Mouse (Mus musculus) heart, adult 2 months (tissue): ENCODE measurements around the gene Gm20388. TPM values are rescaled to one million over a fixed set of nuclear protein-coding genes. Genes with fewer than 3 reads are reported as not detected.
A peak's percentile ranks its signal among the peaks of the same experiment; 100 is the strongest.

ENCODE experiments used
- DNase-seq, 2 experiments: peaks; one replicate each; pipeline ENCODE4 v3.0.0; 2021
- H3K27ac ChIP-seq: fragments of 200-600 bp; 2 replicates; pipeline ENCODE4 v1.8.1; 2022
- H3K27me3 ChIP-seq: fragments of 200-500 bp; 2 replicates; pipeline ENCODE4 v1.6.1; 2012; ENCODE audit warnings: mild to moderate bottlenecking, low read length, inconsistent platforms, mixed read lengths; ENCODE audit not compliant: control insufficient read depth, insufficient read depth
- H3K36me3 ChIP-seq: fragments of 200-500 bp; 2 replicates; pipeline ENCODE4 v1.6.1; 2012; ENCODE audit warnings: low read length, inconsistent platforms; ENCODE audit not compliant: control insufficient read depth, insufficient read depth
- H3K4me1 ChIP-seq: fragments of 200-500 bp; 2 replicates; pipeline ENCODE4 v1.6.1; 2011; ENCODE audit warnings: low read length; ENCODE audit not compliant: control insufficient read depth, insufficient read depth
- H3K4me3 ChIP-seq: fragments of 200-600 bp; 2 replicates; pipeline ENCODE4 v1.8.1; 2022
- H3K79me2 ChIP-seq: fragments of 200-500 bp; replicated peaks from 2 replicates; pipeline ENCODE4 v1.6.1; 2012; ENCODE audit warnings: mild to moderate bottlenecking, inconsistent platforms, low read length, moderate library complexity, mixed read lengths; ENCODE audit not compliant: control insufficient read depth, insufficient read depth
- H3K9ac ChIP-seq: fragments of 200-500 bp; 2 replicates; pipeline ENCODE4 v1.6.1; 2012; ENCODE audit warnings: low read depth, mild to moderate bottlenecking, control low read depth, inconsistent platforms, low read length, mixed read lengths
- CTCF ChIP-seq: fragments of 200-600 bp; IDR thresholded peaks from 2 replicates; pipeline ENCODE4 v1.8.1; 2022; ENCODE audit warnings: antibody characterized with exemption, mild to moderate bottlenecking, moderate library complexity
- EP300 ChIP-seq: fragments of 200-500 bp; IDR thresholded peaks from 2 replicates; pipeline ENCODE4 v1.6.1; 2011; ENCODE audit warnings: low read depth, low read length, control low read depth; ENCODE audit not compliant: insufficient read depth
- POLR2A ChIP-seq: fragments of 200-500 bp; IDR thresholded peaks from 2 replicates; pipeline ENCODE4 v1.6.1; 2011; ENCODE audit warnings: mild to moderate bottlenecking, low read depth, low read length, control low read depth; ENCODE audit not compliant: insufficient read depth
- WGBS: fragments of 180-500 bp; shearing (Covaris S2); methylation state at CpG from one replicate; pipeline ENCODE4 v1.1.7; 2018; 5-methylcytosine and 5-hydroxymethylcytosine counted together
- intact Hi-C: fragments of 180-260 bp; cut with DNase I; formaldehyde crosslinking; loops from one replicate; pipeline ENCODE4 v1.15.1; 2025
- polyA plus RNA-seq: library from polyadenylated mRNA; depleted of rRNA; stranded (reverse); fragments of >200 nt; gene quantifications from 2 replicates; pipeline ENCODE4 v1.2.3, GENCODE M21; 2012
- total RNA-seq, 2 experiments: library from RNA; stranded (reverse); gene quantifications; 2 replicates each; pipeline ENCODE4 v1.2.3; 2021

Gm20388 gene
- total and polyA plus RNA-seq, 3 experiments, result 1.8 to 32.3 TPM; not detected in 1

GRCm38 (mm10) chr8:120325172-120325767 lies 414.6 kb downstream of the Gm20388 start:
- peaks cover 20% of the 10 kb centered on the region for H3K4me1 ChIP-seq
- H3K27me3 ChIP-seq, result no peaks in the 10 kb centered on the region
- no peak for DNase-seq
- H3K4me3 ChIP-seq, result no peak overlapping the region
- H3K27ac ChIP-seq, result peak overlapping the region; percentile 58
- no peaks in the 10 kb centered on the region for H3K36me3 ChIP-seq
- TF ChIP-seq POLR2A, result no peak
- TF ChIP-seq CTCF, result no peak
- TF ChIP-seq EP300, result no peak
- WGBS, result 56% methylated on average over 5 of the region's 5 CpGs
- no peaks in the 10 kb centered on the region for H3K79me2 ChIP-seq
- H3K9ac ChIP-seq, result no peak overlapping the region
- intact Hi-C loops, result loop anchor here (2.0 kb wide), 1 partner anchor 38 kb away; no protein-coding TSS in a partner anchor

- H3K79me2 ChIP-seq, result no peaks in the 10 kb centered on the region
- no peak overlapping the region for H3K9ac ChIP-seq
- WGBS, result 76% methylated on average over 3 of the region's 3 CpGs
- H3K27ac ChIP-seq, result no peak overlapping the region
- H3K27me3 ChIP-seq, result no peaks in the 10 kb centered on the region
- TF ChIP-seq CTCF, result peak; percentile 70
- TF ChIP-seq POLR2A, result no peak
- no peak for TF ChIP-seq EP300
- H3K36me3 ChIP-seq, result no peaks in the 10 kb centered on the region
- DNase-seq, result peak in 1 of 2 experiments; percentile 38
- peaks cover 20% of the 10 kb centered on the region for H3K4me1 ChIP-seq
- intact Hi-C loops, result loop anchor here (2.0 kb wide), 1 partner anchor 208 kb away; no protein-coding TSS in a partner anchor
- no peak overlapping the region for H3K4me3 ChIP-seq
Measured at GRCm38 (mm10) chr8:120327131-120327554, 416.5 kb downstream of the Gm20388 start.

GRCm38 (mm10) chr8:120328361-120329022 lies 417.9 kb downstream of the Gm20388 start:
- Histone ChIP-seq H3K27ac (no peak overlapping the region), H3K27me3 (no peaks in the 10 kb centered on the region), H3K4me1 (peaks cover 16% of the 10 kb centered on the region), H3K36me3 (no peaks in the 10 kb centered on the region), H3K79me2 (no peaks in the 10 kb centered on the region), H3K4me3 (no peak overlapping the region), H3K9ac (no peak overlapping the region)
- no peak for TF ChIP-seq POLR2A
- no peak for TF ChIP-seq EP300
- TF ChIP-seq CTCF, result no peak
- WGBS, result 88% methylated on average over 13 of the region's 13 CpGs
- intact Hi-C loops, result no loop called here
- no peak for DNase-seq

GRCm38 (mm10) chr8:120329030-120329748 lies 418.5 kb downstream of the Gm20388 start:
- no peaks in the 10 kb centered on the region for H3K36me3 ChIP-seq
- peak in 1 of 2 experiments; percentile 32 for DNase-seq
- intact Hi-C loops, result no loop called here
- no peaks in the 10 kb centered on the region for H3K79me2 ChIP-seq
- no peak overlapping the region for H3K27ac ChIP-seq
- H3K9ac ChIP-seq, result no peak overlapping the region
- H3K27me3 ChIP-seq, result no peaks in the 10 kb centered on the region
- no peak for TF ChIP-seq POLR2A
- TF ChIP-seq EP300, result no peak
- TF ChIP-seq CTCF, result no peak
- 80% methylated on average over 11 of the region's 11 CpGs for WGBS
- no peak overlapping the region for H3K4me3 ChIP-seq
- H3K4me1 ChIP-seq, result peaks cover 11% of the 10 kb centered on the region

DNA sequence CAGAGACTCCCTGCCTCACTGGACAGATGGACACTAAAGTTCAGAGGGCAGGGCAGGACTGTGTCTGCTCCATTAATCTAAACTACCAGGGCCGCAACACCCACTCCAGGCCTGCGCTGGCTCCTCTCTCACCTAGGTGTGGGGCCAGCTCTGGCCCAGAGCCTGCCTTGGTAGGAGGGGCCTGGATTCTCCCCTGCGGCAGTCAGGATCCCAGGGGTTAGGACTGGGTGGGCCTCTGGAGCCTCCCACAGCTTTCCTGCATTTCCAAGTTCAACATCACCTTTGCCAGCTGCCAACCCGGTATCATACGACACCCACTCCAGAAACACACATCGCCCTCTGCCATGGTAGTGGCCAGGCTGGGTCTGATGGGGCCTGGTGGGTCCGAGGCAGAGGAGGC lies 420.4 kb downstream of the Gm20388 start:
- H3K9ac ChIP-seq, result no peak overlapping the region
- peaks cover 14% of the 10 kb centered on the region for H3K4me1 ChIP-seq
- H3K4me3 ChIP-seq, result no peak overlapping the region
- TF ChIP-seq EP300 (no peak), POLR2A (no peak), CTCF (no peak)
- WGBS, result 68% methylated on average over 7 of the region's 7 CpGs
- H3K36me3 ChIP-seq, result no peaks in the 10 kb centered on the region
- H3K27ac ChIP-seq, result no peak overlapping the region
- H3K27me3 ChIP-seq, result no peaks in the 10 kb centered on the region
- intact Hi-C loops, result no loop called here
- H3K79me2 ChIP-seq, result no peaks in the 10 kb centered on the region
- peak in 1 of 2 experiments; percentile 36 for DNase-seq
